Mouse (Mus musculus) embryonic fibroblast, embryonic 13.5 days (primary cell): ENCODE measurements at regions not wholly inside any gene's neighbourhood (a gene's known extent, or its start where the extent isn't known, plus 50 kb on each side); places are given as distances from the start of the nearest gene placed in this dataset.

ENCODE experiments used
- CTCF ChIP-seq: IDR thresholded peaks from 2 replicates; pipeline ENCODE4 v1.5.1; 2011; ENCODE audit warnings: mild to moderate bottlenecking, control low read depth, low read length, moderate library complexity, borderline replicate concordance; ENCODE audit not compliant: insufficient read depth
- POLR2A ChIP-seq: IDR thresholded peaks from 2 replicates; pipeline ENCODE4 v1.6.1; 2011; ENCODE audit warnings: low read depth, mild to moderate bottlenecking, control low read depth, low read length, moderate library complexity

- no peak for TF ChIP-seq POLR2A
- no peak for TF ChIP-seq CTCF
These were observed 107.0 kb upstream of the Apob start for GRCm38 (mm10) chr12:7870473-7870872.
